In the genomic region with DNA sequence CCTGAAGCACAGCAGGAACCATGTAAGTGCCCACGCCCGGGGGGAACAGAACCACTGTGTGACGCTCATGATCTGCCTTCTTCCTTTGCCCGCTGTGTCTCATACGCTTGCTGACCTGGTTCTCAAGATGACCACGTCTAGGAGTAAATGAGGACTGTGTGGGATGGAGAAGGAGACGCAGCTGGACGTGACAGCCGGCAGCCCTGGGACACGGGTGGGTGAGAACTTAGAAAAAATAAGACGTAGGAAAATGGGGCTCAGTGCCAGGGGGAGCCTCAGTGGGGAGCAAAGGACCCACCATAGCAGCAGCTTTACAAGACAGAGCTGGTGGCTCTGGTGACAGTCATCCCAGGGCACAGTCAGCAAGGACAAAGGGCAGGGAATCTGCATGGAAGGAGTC, we compare ENCODE assay signal across 23 mouse cellular contexts. TPM values are rescaled to one million over a fixed set of nuclear protein-coding genes. Genes with fewer than 3 reads are reported as not detected.
DNase-seq lines count a peak whose midpoint lies in the region; ATAC-seq lines count a peak whose summit lies in the region.
"Had no signal": no experiment of that assay in that cellular context is flagged by ENCODE, and none has a peak within 500 bp of the region (broad histone marks: within the 10 kb centered on the region; RNA-seq: fewer than 3 reads in every experiment).

No protein-coding gene starts in this region.

- ATAC-seq in cerebellum, adult (ENCODE audit: insufficient number of reproducible peaks, low FRiP score, low TSS enrichment), result no peak
- ATAC-seq: forebrain, embryonic 14.5 days; forebrain, postnatal 0 days; hindbrain, postnatal 0 days; inflammation-experienced regulatory T-cells, adult 6 months; intestine, embryonic 16.5 days; Patski had no signal

- peak; percentile 48 for DNase-seq in cerebellum, adult 11-12 months
- DNase-seq in cerebellum, adult 9-11 months, result peak; percentile 44
- no peak for DNase-seq in cerebellum, postnatal 4 days (ENCODE audit: low spot score in 2 of 2)
- peak; percentile 40 to 44 for DNase-seq in left cerebral cortex, adult 18-20 months (ENCODE audit: low spot score in 2 of 2)
- DNase-seq in left cerebral cortex, adult 9 months (ENCODE audit: low spot score in 2 of 2), result no peak
- DNase-seq in right cerebral cortex, postnatal 14 days, result peak; percentile 52
- DNase-seq in right cerebral cortex, postnatal 36 days (ENCODE audit: low spot score in 2 of 2), result no peak
- DNase-seq: adrenal gland, postnatal 10 days; adrenal gland, postnatal 36 days; cerebellum, postnatal 10 days; forebrain, postnatal 0 days; gastrocnemius, postnatal 10 days; gastrocnemius, postnatal 36 days; heart, adult 2 months; heart, postnatal 14 days; heart, postnatal 4 days had no signal

RNA-seq across cellular contexts. Expression of a gene that starts 9.3 kb away (rescaled TPM):
- total RNA-seq in left cerebral cortex, adult 18-20 months (2021), result 10 to 100 TPM; 53.0 to 56.5 TPM
- total RNA-seq: granulocyte monocyte progenitor cell, adult 5-6 weeks had no signal

Comparison
In these comparisons a context has a peak if more than half of its experiments do, and no peak if none do; other contexts are left out.
1. DNase-seq: peak in cerebellum, adult 11-12 months (single experiment), cerebellum, adult 9-11 months (single experiment), left cerebral cortex, adult 18-20 months (2 of 2) and right cerebral cortex, postnatal 14 days (single experiment); none in cerebellum, postnatal 4 days (0 of 2), left cerebral cortex, adult 9 months (0 of 2) and right cerebral cortex, postnatal 36 days (0 of 2).